Mouse (Mus musculus) cerebellum, postnatal 10 days (tissue): ENCODE measurements at regions not wholly inside any gene's neighbourhood (a gene's known extent, or its start where the extent isn't known, plus 50 kb on each side); places are given as distances from the start of the nearest gene placed in this dataset.

ENCODE experiments used
- DNase-seq, 2 experiments: peaks; one replicate each; pipeline ENCODE4 v3.0.0; 2021; ENCODE audit warnings: mixed read lengths in 2 of 2

DNA sequence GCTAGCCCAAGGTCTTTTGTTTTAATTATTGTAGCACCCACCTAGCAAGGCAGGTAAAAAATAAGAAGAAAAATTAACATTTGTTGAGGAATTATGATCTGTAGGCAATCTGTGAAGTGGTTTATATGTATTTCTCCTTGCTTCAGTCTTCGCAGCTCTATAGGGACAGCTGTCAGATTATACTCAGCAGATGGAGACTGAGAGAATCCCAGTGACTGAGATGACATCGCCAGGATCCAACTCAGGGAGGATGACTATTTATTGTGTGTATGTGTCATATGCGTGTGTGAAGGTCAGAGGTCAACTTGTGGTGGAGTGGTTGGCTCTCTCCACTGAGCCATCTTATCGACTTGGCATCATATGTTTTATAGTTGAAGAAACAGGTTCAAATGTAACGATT lies 362.0 kb upstream of the Chd6 start:
- peak; percentile 20 to 21 for DNase-seq

DNA sequence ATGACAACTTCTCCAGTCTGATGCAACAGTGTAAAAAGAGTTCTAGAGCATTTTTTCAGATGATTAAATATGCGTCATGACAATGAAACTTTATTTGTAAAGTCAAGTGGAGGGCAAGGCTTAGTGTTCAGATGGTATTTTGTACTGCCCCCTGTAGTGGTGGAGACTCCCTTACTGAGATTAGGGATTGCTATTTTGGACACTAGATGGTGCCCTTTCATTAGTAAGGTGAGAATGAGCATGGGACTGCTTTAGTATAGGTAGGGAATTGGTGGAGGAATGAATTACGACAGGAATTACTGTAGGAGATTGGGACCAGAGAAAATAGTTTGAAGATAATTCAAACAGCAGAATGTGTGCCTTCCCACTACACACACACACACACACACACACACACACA lies 361.1 kb upstream of the Chd6 start:
- DNase-seq = peak; percentile 65 to 85

DNA sequence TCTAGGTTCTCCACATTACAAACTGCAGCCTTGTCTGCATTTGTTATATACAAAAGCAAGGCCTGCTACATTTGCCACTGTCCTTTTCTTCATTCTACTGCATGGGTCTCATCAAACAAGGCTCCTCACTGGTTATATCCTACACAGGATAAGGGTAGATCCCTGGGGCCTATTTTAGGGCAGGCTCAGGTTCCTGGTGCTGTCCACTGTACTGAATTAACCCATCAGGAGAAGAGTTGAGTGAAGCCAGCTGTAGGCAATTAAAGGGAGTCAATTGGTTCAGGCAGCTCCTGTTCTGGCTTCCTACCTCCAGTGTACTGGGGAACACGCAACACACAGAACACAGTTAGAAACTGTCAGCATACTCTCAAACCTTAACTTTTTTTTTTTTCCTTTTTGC lies 358.2 kb upstream of the Chd6 start:
- DNase-seq = no peak

DNA sequence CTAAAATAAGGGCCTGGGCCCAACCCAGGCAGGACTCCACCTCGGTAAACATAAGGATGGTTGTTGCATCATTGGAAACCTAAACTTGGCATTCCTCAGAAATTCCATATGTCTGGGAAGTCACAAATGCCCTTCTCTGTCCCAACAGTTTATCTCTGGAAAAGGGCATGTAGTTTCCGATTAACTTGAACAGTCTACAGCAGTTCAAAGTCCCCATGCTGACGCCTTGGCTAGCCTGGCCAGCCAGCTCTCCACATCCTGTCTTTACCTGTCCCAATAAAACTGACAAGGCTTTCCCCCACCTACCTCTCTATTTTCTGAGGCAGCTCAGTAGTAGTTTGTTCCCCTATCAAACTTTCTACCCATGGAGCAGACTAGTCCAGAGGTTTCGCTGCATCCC lies 351.7 kb upstream of the Chd6 start:
- DNase-seq = no peak

DNA sequence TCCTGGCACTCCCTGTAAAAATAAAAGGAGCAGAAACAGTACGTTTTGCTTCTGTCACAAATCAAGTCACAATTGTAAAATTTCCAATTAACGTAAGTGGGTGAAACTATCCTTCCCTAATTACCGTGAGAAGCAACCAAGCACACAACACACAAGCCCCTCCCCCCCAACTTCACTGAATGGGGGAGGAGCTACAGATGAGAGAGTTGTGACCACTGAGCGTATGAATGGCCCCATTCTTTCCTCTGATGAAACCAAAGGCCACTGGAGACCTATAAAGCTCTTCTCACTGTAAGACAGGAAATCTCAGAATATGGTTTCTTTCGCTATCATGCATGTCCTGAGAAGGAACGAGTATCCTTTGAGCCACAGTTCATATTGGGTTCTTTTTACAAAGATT lies 345.6 kb upstream of the Chd6 start:
- DNase-seq = no peak

DNA sequence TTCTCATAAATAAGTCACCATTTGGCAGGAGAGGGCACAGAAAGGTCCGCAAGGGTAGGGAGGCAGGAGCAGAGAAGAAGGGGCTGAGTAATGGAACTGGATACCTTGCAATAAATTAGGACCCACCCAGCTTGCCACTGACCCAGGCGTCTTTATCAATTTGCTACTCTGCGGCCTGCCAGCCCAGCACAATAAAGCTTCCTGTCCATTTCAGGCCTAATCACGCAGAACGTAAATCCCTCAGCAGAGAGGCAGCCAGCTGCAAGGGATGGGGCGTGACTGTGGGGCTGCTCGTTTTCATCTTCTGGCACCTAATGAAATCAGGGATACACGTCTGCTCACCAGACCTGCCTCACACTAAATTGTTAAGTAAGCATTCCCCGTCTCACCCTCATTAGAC lies 324.9 kb upstream of the Chd6 start:
- no peak for DNase-seq

DNA sequence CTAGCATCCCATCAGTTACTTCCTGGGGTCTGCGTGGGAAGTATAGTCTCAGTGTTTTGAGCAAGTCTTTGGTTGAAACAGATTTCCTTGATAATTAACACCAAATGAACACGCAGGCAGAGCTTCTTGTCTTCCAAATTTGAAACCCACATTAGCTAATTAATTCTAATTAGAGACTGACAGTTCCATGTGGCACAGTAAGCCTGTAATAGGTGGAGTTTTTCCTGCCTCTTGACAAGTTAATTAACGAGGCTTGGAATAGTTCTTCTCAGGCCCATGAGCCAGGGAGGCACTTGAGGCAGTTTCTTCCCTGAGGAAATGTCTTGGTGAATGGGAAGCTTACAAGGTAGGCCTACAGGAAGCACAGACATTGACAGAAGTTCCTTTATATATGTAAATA lies 320.4 kb upstream of the Chd6 start:
- no peak for DNase-seq

DNA sequence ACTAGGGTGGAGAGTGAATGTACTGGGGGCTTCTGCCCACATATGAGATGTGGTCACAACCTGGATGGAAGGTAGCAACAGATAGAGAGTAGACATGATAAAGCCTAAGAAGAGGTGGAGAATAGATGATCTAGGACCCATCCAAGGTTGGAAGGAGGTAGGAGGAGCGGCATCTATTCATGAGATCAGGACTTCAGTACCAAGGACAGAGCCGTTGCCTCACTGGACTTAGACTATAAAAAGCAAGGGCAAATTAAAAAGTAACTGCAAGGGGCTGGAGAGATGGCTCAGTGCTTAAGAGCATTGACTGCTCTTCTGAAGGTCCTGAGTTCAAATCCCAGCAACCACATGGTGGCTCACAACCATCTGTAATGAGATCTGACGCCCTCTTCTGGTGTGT lies 316.7 kb upstream of the Chd6 start:
- no peak for DNase-seq

DNA sequence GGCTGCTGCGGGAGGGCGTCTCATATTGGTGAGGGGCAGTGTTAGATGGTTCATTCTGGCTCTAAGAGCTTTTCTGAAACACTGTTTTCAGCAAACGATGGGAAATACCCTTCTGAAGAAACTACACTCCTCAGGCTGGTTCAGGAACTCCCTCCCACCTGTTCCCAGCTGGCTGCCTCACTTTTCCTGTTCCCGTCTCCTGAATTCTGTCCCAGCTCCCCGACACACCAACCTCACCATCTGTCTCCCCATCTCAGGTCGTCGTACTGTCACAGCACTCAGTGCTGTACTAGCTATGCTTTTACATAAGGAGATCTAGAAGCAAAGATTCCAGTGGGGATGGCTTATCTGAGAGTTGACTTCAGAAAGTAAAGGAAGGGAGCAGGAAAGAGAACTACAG lies 309.2 kb upstream of the Chd6 start:
- no peak for DNase-seq

DNA sequence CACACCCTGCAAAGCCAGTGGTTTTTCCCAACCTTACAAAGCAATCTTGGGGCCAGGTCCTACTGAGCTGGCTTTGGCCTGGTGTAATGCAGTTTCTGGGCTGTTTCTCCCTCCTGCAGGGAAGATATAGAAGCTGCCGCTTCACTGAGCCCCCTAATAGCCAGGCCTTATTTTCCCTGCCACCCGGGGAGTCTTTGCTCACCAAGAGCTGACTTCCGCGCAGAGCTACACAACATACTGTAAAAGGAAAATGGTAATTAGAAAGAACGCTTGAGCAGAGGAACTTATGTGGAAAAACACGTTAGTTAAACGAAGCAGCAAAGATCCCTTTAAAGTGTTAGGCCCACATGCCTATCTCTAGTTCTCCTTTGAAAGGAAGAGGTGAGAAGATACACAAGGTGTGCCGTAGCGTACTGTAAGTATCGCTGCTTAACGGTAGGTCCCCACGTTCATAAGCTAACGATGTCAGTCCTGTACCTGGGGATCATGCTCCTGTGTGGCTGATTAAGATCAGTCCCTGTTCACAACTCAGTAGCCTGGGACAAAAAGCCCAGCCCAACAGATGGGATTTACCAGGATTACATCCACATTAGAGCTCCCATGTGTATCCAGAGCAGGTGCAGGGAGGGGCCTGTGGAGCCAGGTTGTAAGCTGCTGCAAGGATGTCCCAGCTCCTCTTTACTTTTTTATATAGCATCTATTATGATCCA lies 307.5 kb upstream of the Chd6 start:
- DNase-seq = no peak

DNA sequence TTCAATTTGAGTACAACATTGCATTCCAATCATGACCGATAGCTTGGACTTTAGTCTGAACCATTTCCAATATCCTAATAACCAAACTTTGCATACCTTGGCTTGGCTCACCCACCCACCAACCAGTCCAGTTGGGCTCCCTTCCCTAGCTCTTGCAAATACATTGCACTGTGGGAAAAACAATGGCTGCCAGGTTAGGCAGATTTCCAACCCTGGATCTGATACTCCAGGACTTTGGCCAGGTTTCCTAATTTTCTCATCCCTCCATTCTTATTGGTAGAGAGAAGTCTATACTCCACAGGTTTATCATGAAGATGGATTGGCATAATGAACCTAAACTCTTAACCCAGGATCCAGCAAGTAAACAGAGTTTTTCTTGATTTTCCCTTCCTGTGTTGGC lies 299.4 kb upstream of the Chd6 start:
- peak; percentile 70 to 72 for DNase-seq

DNA sequence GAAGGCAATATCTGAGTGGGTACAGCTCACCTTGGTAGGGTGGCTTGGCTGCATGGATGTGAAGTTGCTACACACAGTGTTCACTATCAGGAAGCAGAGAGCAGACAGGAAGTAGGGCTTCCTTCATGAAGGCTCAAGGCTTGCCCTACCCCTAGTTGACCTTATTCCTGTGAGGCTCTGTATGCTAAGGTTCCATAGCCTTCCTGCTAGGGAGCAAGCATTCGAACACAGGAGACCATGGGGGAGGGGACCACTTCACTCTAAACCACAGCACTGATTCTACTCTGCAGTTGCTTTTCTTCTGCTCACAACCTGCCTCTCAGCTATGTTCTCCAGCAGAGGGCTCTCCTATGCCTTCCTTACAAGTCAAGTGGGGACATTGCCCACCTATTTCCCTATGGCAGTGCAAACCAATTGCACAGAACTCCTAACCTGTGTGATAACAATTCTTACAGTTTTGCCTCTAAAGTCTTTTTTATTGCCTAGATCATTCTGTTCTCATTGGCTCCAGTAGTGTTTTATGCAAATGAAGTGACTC lies 297.0 kb upstream of the Chd6 start:
- no peak for DNase-seq

DNA sequence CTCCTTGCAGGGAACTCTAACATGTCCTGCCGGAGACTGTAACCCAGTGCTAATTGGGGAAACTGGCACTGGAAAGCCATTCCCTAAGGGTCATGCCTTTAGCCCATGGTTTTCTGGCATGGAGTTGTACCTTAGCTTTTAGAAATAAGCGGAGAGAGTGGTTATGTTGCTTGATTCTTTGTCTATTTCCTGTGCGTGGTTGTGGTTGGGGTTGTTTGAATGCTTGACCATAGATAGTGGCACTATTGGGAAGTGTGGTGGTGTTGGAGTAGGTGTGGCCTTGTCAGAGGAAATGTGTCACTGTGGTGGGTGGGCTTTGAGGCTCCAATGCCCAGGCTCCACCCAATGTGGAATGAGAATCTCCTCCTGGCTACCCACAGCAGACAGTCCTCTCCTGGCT lies 289.2 kb upstream of the Chd6 start:
- no peak for DNase-seq

DNA sequence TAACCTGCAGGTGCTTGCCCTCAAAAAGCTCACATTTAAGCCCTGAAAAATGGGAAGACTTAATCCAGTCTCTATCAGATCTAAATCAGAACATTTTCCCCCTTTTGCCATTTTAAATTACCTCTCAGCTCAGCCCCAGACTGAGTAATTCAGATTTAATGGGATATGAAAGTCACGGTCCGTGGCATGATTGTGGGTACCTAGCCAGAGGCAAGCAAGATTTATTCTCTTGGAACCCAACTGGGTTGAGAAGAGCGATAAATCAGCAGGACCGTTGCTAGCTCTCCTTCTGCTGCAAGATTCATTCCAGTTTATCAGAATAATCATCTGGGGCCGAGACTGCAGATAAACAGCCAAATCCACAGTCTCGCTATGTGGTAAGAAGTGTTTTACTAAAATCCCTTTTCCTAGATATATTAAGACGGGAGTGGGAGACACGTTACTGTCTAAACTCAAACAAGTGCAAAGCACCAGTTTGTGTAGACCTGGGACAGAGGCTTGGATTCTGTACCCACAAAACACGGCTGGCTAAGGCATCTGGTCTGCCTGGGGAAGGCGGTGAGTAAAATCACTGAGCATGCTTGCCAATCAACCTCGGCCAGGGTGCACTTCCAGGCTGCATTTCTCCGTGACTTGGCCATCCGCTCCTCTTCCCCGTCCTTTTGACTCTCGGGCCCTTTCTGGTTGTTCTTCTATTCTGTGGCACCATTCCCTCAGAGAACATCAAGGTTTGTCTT lies 282.2 kb upstream of the Chd6 start:
- peak; percentile 50 to 64 for DNase-seq

DNA sequence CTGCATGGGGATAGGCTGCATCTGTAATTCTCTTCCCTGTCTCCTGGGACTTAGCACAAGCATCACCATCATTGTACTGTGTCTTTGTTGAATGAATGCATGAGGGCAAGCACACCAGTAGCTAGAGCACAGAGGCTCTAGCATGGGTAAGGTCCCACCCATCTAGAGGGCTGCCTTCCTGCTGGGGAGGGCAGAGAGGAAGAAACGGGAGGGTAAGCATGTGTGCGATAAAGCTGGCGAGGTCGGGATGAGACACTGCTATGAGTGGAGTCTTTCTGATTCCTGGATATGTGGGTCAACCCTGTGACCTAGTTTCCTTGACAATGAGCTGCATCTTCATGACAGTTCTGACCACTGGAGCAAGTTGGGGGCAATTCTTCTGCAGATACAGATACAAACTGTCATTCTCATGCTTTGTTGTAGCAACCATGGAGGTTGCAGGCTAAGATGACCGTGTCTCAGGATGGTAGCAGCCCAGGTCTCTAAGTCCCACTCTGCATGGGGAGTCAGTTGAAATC lies 280.5 kb upstream of the Chd6 start:
- no peak for DNase-seq

DNA sequence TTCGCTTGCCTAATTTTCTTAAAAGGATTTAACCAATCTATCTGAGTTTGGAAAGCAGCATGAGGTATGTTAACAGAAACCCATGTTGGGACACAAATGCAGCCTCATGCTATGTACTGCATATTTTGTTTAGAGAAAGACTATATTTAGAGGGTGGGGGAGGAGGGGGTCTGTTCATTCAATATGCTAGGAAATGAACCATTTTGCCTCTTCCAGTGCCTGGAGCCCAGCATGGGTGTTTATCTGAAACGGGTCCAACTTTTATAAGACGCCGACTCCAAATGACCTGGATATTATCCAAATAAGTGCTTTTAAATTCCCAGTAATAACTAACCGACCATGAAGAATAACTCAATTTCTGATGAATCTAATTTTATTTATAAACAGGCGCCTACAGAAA lies 278.2 kb upstream of the Chd6 start:
- no peak for DNase-seq

DNA sequence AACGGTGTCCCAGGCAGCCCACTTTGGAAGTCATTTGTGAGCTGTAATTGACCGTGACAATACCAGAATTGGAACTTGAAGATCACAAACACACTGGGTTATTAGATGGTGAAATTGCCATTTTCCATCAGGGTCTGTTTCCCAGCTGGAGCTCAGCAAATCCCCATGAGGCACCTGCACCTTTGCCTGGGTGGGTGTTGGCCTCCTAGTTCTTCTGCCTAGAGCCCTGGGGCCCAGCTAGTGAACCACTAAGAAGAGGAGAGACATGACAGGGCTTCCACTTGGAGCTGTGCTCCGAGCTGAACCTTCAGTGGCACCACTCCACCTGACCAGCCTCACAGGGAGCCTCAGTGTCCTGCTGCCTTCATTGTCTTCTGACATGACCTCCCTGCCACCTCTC lies 273.5 kb upstream of the Chd6 start:
- no peak for DNase-seq

DNA sequence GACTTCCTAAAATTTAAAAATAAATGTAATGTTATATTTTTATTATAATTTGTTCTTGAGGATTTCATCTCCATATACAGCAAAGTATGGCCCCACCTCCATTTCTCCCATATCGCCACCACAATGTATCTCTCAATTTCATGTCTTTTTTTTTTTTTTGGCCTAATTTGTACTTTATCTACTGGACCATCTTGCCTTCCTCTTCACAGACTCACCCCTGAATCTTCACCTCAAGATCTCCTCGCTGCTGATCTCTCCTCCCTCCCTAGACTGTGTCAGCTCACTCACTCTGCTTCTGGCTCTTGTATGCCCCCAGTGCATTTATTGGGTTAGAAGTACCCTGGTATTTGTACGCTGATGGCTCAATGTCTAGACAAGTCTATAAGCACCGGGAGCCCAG lies 269.4 kb upstream of the Chd6 start:
- no peak for DNase-seq

DNA sequence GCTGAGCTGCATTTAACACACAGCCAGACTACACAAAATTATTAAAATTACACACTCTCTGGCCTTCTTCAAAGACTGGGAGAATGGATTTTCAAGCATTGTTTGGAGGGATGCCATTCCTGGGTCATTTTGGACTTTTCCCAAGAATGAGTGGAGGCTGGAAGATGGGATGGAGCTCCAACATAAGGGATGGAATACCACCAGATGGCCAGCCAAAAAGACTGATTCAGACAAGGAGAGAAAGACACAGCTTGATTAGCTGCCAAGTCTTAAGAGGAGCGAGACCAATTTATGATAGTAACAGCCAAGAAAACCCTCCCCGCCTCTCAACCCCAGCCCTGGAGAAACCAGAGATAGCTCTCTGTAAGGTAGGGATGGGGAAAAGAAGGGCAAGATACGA lies 253.4 kb upstream of the Chd6 start:
- peak; percentile 83 to 88 for DNase-seq

DNA sequence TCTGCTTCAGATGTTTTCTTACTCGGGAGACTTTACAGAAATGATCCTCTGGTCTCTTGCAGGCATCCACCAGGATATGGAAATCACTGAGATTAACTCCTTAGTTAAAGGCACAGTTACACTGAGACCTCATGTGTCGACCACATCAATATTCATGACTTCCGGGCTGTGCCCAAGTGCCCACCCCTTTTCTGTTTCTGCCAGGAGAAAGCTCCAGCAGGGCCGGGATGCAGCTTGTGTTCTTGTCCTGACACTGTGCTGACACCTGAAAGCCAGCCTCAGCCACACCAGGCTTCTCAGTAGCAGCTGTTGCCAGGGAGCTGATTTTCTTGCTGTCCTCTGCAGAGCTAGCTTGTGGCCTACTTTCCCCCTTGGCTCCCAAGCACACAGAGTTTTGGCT lies 240.2 kb upstream of the Chd6 start:
- peak; percentile 41 to 52 for DNase-seq

DNA sequence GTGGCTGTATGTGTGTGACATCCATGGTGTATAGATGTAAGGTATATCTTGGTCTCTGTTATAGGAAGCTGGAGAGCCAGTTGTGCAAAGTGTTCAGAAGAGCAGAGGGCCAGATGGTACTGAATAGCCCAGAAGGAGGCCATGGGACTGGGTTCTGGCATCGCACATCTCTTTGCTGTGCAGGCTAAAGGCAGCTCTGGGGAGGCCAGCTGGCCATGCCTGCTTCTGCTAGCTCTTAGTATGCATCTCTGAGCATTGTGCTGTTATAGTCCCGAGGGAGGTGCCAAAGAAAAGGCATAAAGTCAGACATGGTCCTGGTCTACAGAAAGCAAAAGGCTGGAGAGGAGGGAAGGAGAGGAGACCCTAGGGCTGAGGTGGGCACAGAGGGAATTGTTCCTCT lies 235.1 kb upstream of the Chd6 start:
- peak; percentile 45 to 56 for DNase-seq

DNA sequence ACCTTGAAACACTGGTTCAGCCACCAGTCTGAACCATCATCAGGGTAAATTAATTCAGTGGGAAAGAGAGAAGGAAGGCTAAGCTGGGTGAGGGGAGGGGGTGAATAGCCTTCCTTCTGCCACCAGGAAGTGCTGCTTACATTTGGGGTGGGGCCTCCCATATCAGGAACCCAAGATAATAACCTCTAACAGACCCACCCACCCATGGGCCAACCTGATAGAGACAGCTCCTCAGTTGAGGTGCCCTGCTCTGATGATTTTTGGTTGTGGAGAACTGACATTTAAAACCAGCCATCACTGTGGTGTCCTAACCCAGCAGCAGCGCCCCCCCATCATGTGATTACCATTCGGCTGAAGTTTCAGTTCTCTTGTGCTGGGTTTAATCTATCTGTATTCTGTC lies 233.8 kb upstream of the Chd6 start:
- no peak for DNase-seq

DNA sequence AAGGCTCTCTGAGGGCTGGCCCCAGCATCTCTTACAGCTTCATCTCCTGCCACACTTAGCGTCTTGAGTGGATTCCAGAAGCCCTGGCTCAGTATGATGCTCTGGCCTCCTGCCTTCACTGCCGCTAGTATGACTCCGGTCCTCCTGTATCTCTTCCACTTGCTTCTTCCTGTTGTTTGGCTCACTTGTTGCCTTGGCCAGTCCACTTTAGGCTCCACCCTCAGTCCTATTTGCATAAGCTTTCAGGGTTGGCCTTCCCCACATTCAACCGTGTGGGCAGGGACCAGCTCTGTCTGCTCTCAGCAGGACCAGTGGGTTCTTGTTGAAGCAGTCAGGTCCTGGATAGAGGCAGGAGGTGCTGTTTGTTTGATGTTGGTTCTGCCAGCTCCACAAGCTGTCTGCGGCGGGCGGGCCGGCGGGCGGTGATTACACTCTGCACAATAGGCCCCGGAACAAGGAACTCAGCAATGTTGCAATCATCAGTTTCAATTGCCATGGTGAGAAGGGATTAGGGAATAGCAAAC lies 232.6 kb upstream of the Chd6 start:
- DNase-seq = peak; percentile 62 to 77

DNA sequence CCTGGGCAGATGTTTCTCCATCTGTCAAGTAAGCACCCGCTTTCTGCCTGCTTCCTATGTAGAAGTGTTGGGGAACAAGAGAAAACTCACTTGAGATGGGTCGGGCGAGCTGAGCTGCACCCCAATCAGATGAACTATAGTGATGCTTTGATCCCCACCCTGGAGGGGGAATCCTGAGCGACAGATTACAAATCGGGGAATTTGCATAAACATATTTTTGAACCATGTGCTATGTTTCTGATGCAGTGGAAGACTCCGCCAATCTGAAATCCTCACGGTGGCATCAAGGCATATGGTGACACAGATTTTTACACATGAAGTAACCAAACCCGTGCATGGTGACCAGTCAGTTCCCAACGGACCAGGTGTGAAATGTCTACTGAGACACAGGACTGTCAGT lies 231.4 kb upstream of the Chd6 start:
- no peak for DNase-seq
